Mouse (Mus musculus) embryonic facial prominence, embryonic 12.5 days (tissue): ENCODE measurements around the gene F12. TPM values are rescaled to one million over a fixed set of nuclear protein-coding genes. Genes with fewer than 3 reads are reported as not detected.
A peak's percentile ranks its signal among the peaks of the same experiment; 100 is the strongest.

Experiments
- ATAC-seq: fragments of 200-750 bp; cut with Nextera tagmentation; 2 replicates; pipeline ENCODE4 v1.8.0; 2017; ENCODE audit not compliant: insufficient number of reproducible peaks, insufficient read depth, low FRiP score, low TSS enrichment
- H3K27ac ChIP-seq: fragments of 300-500 bp; sonication (generic); 2 replicates; pipeline ENCODE4 v1.5.1; 2016; ENCODE audit warnings: mild to moderate bottlenecking
- H3K27me3 ChIP-seq: fragments of 300-500 bp; sonication (generic); 2 replicates; pipeline ENCODE4 v1.6.1; 2016; ENCODE audit warnings: mild to moderate bottlenecking, moderate library complexity
- H3K36me3 ChIP-seq: fragments of 300-500 bp; sonication (generic); 2 replicates; pipeline ENCODE4 v1.6.1; 2016; ENCODE audit warnings: mild to moderate bottlenecking
- H3K4me1 ChIP-seq: fragments of 300-500 bp; sonication (generic); 2 replicates; pipeline ENCODE4 v1.6.1; 2016
- H3K4me2 ChIP-seq: fragments of 300-500 bp; sonication (generic); replicated peaks from 2 replicates; pipeline ENCODE4 v1.6.1; 2016; ENCODE audit warnings: mild to moderate bottlenecking, moderate library complexity
- H3K4me3 ChIP-seq: fragments of 300-500 bp; sonication (generic); 2 replicates; pipeline ENCODE4 v1.5.1; 2016; ENCODE audit warnings: mild to moderate bottlenecking
- H3K9ac ChIP-seq: fragments of 300-500 bp; sonication (generic); 2 replicates; pipeline ENCODE4 v1.6.1; 2016; ENCODE audit warnings: mild to moderate bottlenecking, moderate library complexity
- H3K9me3 ChIP-seq: fragments of 300-500 bp; sonication (generic); 2 replicates; pipeline ENCODE4 v1.6.1; 2016; ENCODE audit warnings: mild to moderate bottlenecking, moderate library complexity
- WGBS: fragments of 180-500 bp; shearing (Covaris S2); methylation state at CpG from one replicate; pipeline ENCODE4 v1.1.7; 2016; 5-methylcytosine and 5-hydroxymethylcytosine counted together
- polyA plus RNA-seq: library from polyadenylated mRNA; unstranded; fragments of >200 nt; fragmentation: Nextera tagmentation; extraction: Ambion mirVana; gene quantifications from 2 replicates; pipeline ENCODE4 v1.2.1, GENCODE M21; 2016

The F12 gene
- polyA plus RNA-seq, 1 experiment from 2014 or later: 0.08 TPM

GRCm38 (mm10) chr13:55405783-55406390, 20.7 kb downstream of the F12 start:
- peak; percentile 35; the same call in 1 of the 2 replicates for ATAC-seq
- 65% methylated on average over 13 of the region's 13 CpGs for WGBS
- no peaks in the 10 kb centered on the region for H3K36me3 ChIP-seq
- H3K9ac ChIP-seq: peak overlapping the region; percentile 25; the same call in 1 of the 2 replicates
- H3K4me2 ChIP-seq: no peak overlapping the region
- no peaks in the 10 kb centered on the region for H3K9me3 ChIP-seq
- H3K27me3 ChIP-seq: no peaks in the 10 kb centered on the region
- H3K4me1 ChIP-seq: no peaks in the 10 kb centered on the region
- H3K27ac ChIP-seq: no peak overlapping the region; the same call in 1 of the 2 replicates
- no peak overlapping the region for H3K4me3 ChIP-seq

- 12% methylated on average over 11 of the region's 11 CpGs for WGBS
- H3K9me3 ChIP-seq: no peaks in the 10 kb centered on the region
- H3K27me3 ChIP-seq: no peaks in the 10 kb centered on the region
- H3K27ac ChIP-seq: no peak overlapping the region; the same call in 1 of the 2 replicates
- no peaks in the 10 kb centered on the region for H3K36me3 ChIP-seq
- H3K4me2 ChIP-seq: peak overlapping the region; percentile 19; the same call in 1 of the 2 replicates
- H3K9ac ChIP-seq: peak overlapping the region; percentile 25; the same call in 1 of the 2 replicates
- H3K4me3 ChIP-seq: no peak overlapping the region
- no peaks in the 10 kb centered on the region for H3K4me1 ChIP-seq
- peak; percentile 86 for ATAC-seq
These were observed 21.5 kb downstream of the F12 start for GRCm38 (mm10) chr13:55404853-55405782.

- H3K9me3 ChIP-seq: no peaks in the 10 kb centered on the region
- no peaks in the 10 kb centered on the region for H3K4me1 ChIP-seq
- no peaks in the 10 kb centered on the region for H3K36me3 ChIP-seq
- no peaks in the 10 kb centered on the region for H3K27me3 ChIP-seq
- H3K9ac ChIP-seq: no peak overlapping the region
- whole genome bisulfite sequencing: 68% methylated on average over 15 of the region's 15 CpGs
- H3K4me2 ChIP-seq: no peak overlapping the region
- no peak for ATAC-seq
- no peak overlapping the region for H3K27ac ChIP-seq
- no peak overlapping the region for H3K4me3 ChIP-seq
These were observed 22.4 kb downstream of the F12 start for GRCm38 (mm10) chr13:55403935-55404852.

GRCm38 (mm10) chr13:55403266-55403665, 23.3 kb downstream of the F12 start:
- no peak overlapping the region for H3K4me2 ChIP-seq
- ATAC-seq: no peak
- H3K4me1 ChIP-seq: no peaks in the 10 kb centered on the region
- WGBS: 69% methylated on average over 7 of the region's 7 CpGs
- H3K27ac ChIP-seq: no peak overlapping the region
- no peaks in the 10 kb centered on the region for H3K36me3 ChIP-seq
- H3K27me3 ChIP-seq: no peaks in the 10 kb centered on the region
- H3K9ac ChIP-seq: no peak overlapping the region
- no peaks in the 10 kb centered on the region for H3K9me3 ChIP-seq
- no peak overlapping the region for H3K4me3 ChIP-seq

GRCm38 (mm10) chr13:55400039-55400346, 26.6 kb downstream of the F12 start:
- Histone ChIP-seq H3K4me1 (0 out of 2 replicates have a peak, but pooled peaks cover 3% of the 10 kb centered on the region), H3K27me3 (no peaks in the 10 kb centered on the region), H3K36me3 (no peaks in the 10 kb centered on the region), H3K9me3 (no peaks in the 10 kb centered on the region), H3K4me2 (no peak overlapping the region), H3K9ac (no peak overlapping the region), H3K27ac (no peak overlapping the region), H3K4me3 (no peak overlapping the region)
- ATAC-seq: no peak
- 79% methylated on average over 1 of the region's 1 CpGs for WGBS

GRCm38 (mm10) chr13:55399300-55400038, 27.1 kb downstream of the F12 start:
- no peak for ATAC-seq
- Histone ChIP-seq H3K36me3 (no peaks in the 10 kb centered on the region), H3K27me3 (no peaks in the 10 kb centered on the region), H3K4me1 (0 out of 2 replicates have a peak, but pooled peaks cover 3% of the 10 kb centered on the region), H3K4me3 (no peak overlapping the region), H3K4me2 (no peak overlapping the region), H3K9me3 (no peaks in the 10 kb centered on the region), H3K27ac (no peak overlapping the region), H3K9ac (no peak overlapping the region)
- WGBS: 68% methylated on average over 5 of the region's 5 CpGs

- Histone ChIP-seq H3K27ac (no peak within 1 kb of the TSS), H3K9me3 (no peaks in the 10 kb centered on the region), H3K36me3 (no peaks in the 10 kb centered on the region), H3K4me3 (no peak within 1 kb of the TSS), H3K9ac (no peak within 1 kb of the TSS), H3K27me3 (no peaks in the 10 kb centered on the region), H3K4me1 (0 out of 2 replicates have a peak, but pooled peaks cover 3% of the 10 kb centered on the region), H3K4me2 (no peak within 1 kb of the TSS)
- no peak for ATAC-seq
- WGBS: 75% methylated on average over 1 of the region's 1 CpGs
These were observed 28.5 kb downstream of the F12 start, which contains the start of gene Slc34a1 for GRCm38 (mm10) chr13:55398088-55398487. TSS of gene Slc34a1 (plus strand) at chr13:55398187.

- 68% methylated on average over 4 of the region's 4 CpGs for WGBS
- 0 out of 2 replicates have a peak, but pooled peaks cover 3% of the 10 kb centered on the region for H3K4me1 ChIP-seq
These were observed 33.7 kb downstream of the F12 start for GRCm38 (mm10) chr13:55392933-55393332.

GRCm38 (mm10) chr13:55391626-55392029, 35.0 kb downstream of the F12 start:
- no peak overlapping the region for H3K4me3 ChIP-seq
- 67% methylated on average over 1 of the region's 1 CpGs for WGBS
- no peaks in the 10 kb centered on the region for H3K27me3 ChIP-seq
- no peak overlapping the region for H3K4me2 ChIP-seq
- H3K36me3 ChIP-seq: no peaks in the 10 kb centered on the region
- no peak for ATAC-seq
- H3K27ac ChIP-seq: no peak overlapping the region
- no peak overlapping the region for H3K9ac ChIP-seq
- H3K4me1 ChIP-seq: 0 out of 2 replicates have a peak, but pooled peaks cover 3% of the 10 kb centered on the region
- H3K9me3 ChIP-seq: no peaks in the 10 kb centered on the region

More at GRCm38 (mm10) chr13:55392933-55393332, 33.7 kb downstream of the F12 start:
- H3K9ac ChIP-seq: no peak overlapping the region
- no peak overlapping the region for H3K4me2 ChIP-seq
- H3K36me3 ChIP-seq: no peaks in the 10 kb centered on the region
- H3K27me3 ChIP-seq: no peaks in the 10 kb centered on the region
- H3K4me3 ChIP-seq: no peak overlapping the region
- no peak overlapping the region for H3K27ac ChIP-seq
- no peaks in the 10 kb centered on the region for H3K9me3 ChIP-seq
- no peak for ATAC-seq

- Histone ChIP-seq H3K9ac (no peak overlapping the region), H3K27ac (no peak overlapping the region), H3K4me2 (no peak overlapping the region), H3K4me1 (no peaks in the 10 kb centered on the region), H3K9me3 (no peaks in the 10 kb centered on the region), H3K27me3 (no peaks in the 10 kb centered on the region), H3K4me3 (no peak overlapping the region), H3K36me3 (no peaks in the 10 kb centered on the region)
- ATAC-seq: no peak
- 80% methylated on average over 3 of the region's 3 CpGs for WGBS
These were observed 35.9 kb downstream of the F12 start for GRCm38 (mm10) chr13:55390644-55391043.
